Mouse (Mus musculus) liver, embryonic 14.5 days (tissue): Measurements from ENCODE around the gene Phf1. TPM values are rescaled to one million over a fixed set of nuclear protein-coding genes. Genes with fewer than 3 reads are reported as not detected.

Experiments
- ATAC-seq: fragments of 200-750 bp; cut with Nextera tagmentation; 2 replicates; pipeline ENCODE4 v1.8.0; 2017; ENCODE audit warnings: moderate number of reproducible peaks, mild to moderate bottlenecking, moderate library complexity; ENCODE audit not compliant: insufficient read depth
- DNase-seq, 3 experiments: peaks; one replicate each; pipeline ENCODE4 v3.0.0-alpha.2; 2012 to 2013; ENCODE audit warnings: low read depth in 3 of 3, low spot score in 3 of 3
- H3K27ac ChIP-seq: fragments of 300-500 bp; sonication (generic); 2 replicates; pipeline ENCODE4 v1.5.1; 2014; ENCODE audit warnings: moderate library complexity, mild to moderate bottlenecking, control low read depth, inconsistent platforms
- H3K27me3 ChIP-seq: fragments of 300-500 bp; sonication (generic); 2 replicates; pipeline ENCODE4 v1.6.1; 2014; ENCODE audit warnings: mild to moderate bottlenecking, low read length, moderate library complexity; ENCODE audit not compliant: control insufficient read depth, insufficient read depth
- H3K36me3 ChIP-seq: fragments of 300-500 bp; sonication (generic); replicated peaks from 2 replicates; pipeline ENCODE4 v1.6.1; 2014; ENCODE audit warnings: low read depth; ENCODE audit not compliant: control insufficient read depth, insufficient read depth
- H3K4me1 ChIP-seq, 2 experiments: fragments of 200-500 bp in 1 of 2; fragments of 300-500 bp in 1 of 2; sonication (generic) in 1 of 2; replicated peaks; 2 replicates each; pipeline ENCODE4 v1.6.1; 2012 to 2014; ENCODE audit warnings: antibody characterized with exemption in 1 of 2, inconsistent platforms in 1 of 2, low read length in 1 of 2; ENCODE audit not compliant: control insufficient read depth in 2 of 2, insufficient read depth in 2 of 2
- H3K4me2 ChIP-seq: fragments of 300-500 bp; sonication (generic); 2 replicates; pipeline ENCODE4 v1.6.1; 2014; ENCODE audit warnings: low read depth, mild to moderate bottlenecking, control low read depth, moderate library complexity
- H3K4me3 ChIP-seq, 2 experiments: fragments of 200-500 bp in 1 of 2; fragments of 300-500 bp in 1 of 2; sonication (generic) in 1 of 2; 2 replicates each; pipeline ENCODE4 v1.5.1; 2012 to 2014; ENCODE audit warnings: low read depth in 2 of 2, low read length in 2 of 2, mild to moderate bottlenecking in 2 of 2, control low read depth in 1 of 2, inconsistent platforms in 1 of 2, moderate library complexity in 1 of 2; ENCODE audit not compliant: insufficient read depth in 1 of 2
- H3K9ac ChIP-seq: fragments of 300-500 bp; sonication (generic); replicated peaks from 2 replicates; pipeline ENCODE4 v1.6.1; 2014; ENCODE audit warnings: mild to moderate bottlenecking, control low read depth, moderate library complexity
- H3K9me3 ChIP-seq: fragments of 300-500 bp; sonication (generic); 2 replicates; pipeline ENCODE4 v1.6.1; 2016; ENCODE audit warnings: low read length, mixed read lengths; ENCODE audit not compliant: control insufficient read depth
- CTCF ChIP-seq: IDR thresholded peaks from 2 replicates; pipeline ENCODE4 v1.5.1; 2016; ENCODE audit warnings: antibody characterized with exemption, low read depth, control low read depth
- EP300 ChIP-seq: IDR thresholded peaks from 2 replicates; pipeline ENCODE4 v1.6.1; 2016; ENCODE audit warnings: antibody characterized with exemption, low read depth
- WGBS: fragments of 180-500 bp; shearing (Covaris S2); extraction: QIAGEN DNeasy Blood & Tissue Kit; methylation state at CpG from one replicate; pipeline ENCODE4 v1.1.7; 2014; ENCODE audit not compliant: insufficient replicate concordance; 5-methylcytosine and 5-hydroxymethylcytosine counted together
- polyA plus RNA-seq, 2 experiments: library from polyadenylated mRNA; depleted of rRNA in 1 of 2; stranded (reverse) in 1 of 2; unstranded in 1 of 2; fragments of >200 nt; fragmentation: Nextera tagmentation in 1 of 2; extraction: Ambion mirVana in 1 of 2; gene quantifications; 2 replicates each; pipeline versions ENCODE4 v1.2.1 to v1.2.3; 2012 to 2014

Gene Phf1
- polyA plus RNA-seq, 2 experiments = 0.94 to 6.4 TPM

DNA sequence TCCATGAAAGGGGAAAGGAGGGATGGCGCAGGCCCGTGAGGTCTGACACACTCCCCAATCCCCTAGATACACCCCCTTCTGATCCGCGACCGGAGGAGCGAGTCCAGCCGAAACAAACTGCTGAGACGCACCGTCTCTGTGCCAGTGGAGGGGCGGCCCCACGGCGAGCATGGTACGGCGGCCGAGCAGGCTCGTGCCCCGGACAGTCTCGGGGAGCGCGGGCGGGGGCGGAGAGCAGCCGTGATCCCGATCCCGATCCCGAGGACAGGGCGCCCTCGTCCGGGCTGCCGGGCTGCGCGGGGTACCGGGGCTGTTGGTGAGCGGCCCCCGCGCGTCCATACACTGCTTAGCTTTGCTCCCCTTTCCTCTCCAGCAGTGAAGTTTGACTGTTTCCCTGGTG, 13.7 kb downstream of the Phf1 start:
- DNase-seq (no peak), ATAC-seq (peak; percentile 55)
- Histone ChIP-seq H3K9me3 (no peaks in the 10 kb centered on the region), H3K27ac (no peak overlapping the region), H3K4me1 (peaks cover 0 to 12% of the 10 kb centered on the region in 2 experiments; a peak in 2 of 4 replicates), H3K9ac (peak overlapping the region; percentile 32), H3K4me3 (peak overlapping the region; percentile 29 to 35), H3K4me2 (peak overlapping the region; percentile 54), H3K27me3 (no peaks in the 10 kb centered on the region), H3K36me3 (no peaks in the 10 kb centered on the region)
- WGBS = 2% methylated on average over 37 of the region's 37 CpGs
- no peak for TF ChIP-seq EP300
- TF ChIP-seq CTCF = no peak

DNA sequence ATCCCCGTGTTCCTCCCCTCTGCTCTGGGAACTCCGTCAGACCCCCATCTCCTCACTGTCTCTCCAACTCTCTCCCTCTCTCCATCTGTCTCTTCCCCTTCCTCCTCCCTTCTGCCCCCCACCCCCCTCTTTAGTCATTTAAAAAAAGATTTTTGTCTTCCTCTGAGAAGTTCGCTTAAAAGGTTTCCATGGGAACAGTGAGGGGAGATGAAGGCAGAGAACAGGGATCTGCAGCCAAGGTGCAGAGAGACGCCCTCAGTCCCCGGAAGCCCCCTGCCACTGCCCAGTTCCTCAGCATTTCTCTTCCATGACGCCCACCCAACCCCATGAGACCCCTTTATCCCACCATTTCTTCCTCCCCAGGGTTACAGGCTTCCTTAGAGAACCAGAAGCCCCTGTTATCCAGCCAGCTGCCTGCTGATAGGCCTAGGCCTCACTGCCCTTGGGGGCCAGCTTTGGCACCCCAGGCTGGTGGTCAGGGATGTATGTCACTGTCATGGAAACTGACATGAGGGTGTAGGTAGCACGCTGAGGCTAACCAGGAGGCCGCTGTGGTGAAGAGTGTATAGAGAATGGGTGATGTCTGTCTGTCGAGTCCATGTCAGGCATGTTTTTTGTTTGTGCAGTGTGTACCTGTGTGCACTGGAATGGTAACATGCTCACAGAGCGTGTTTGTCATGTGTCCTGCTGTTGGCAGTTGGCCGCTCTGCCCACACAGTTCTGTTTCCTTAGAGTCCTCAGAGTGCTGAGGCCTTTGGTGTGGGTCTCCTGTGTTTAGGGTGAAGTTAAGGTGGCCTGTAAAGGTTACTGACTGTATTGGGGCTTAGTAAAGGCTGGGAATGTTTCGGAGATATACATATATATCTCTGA, 14.6 kb downstream of the Phf1 start:
- no peak overlapping the region for H3K4me3 ChIP-seq
- H3K27me3 ChIP-seq = no peaks in the 10 kb centered on the region; the same call in 1 of the 2 replicates
- H3K4me2 ChIP-seq = peak overlapping the region; percentile 54
- H3K9me3 ChIP-seq = no peaks in the 10 kb centered on the region
- 68% methylated on average over 12 of the region's 12 CpGs for WGBS
- peaks cover 5 to 15% of the 10 kb centered on the region in 2 experiments for H3K4me1 ChIP-seq
- ATAC-seq (no peak), DNase-seq (no peak)
- H3K9ac ChIP-seq = no peak overlapping the region
- no peak overlapping the region for H3K27ac ChIP-seq
- H3K36me3 ChIP-seq = no peaks in the 10 kb centered on the region
- no peak for TF ChIP-seq CTCF
- TF ChIP-seq EP300 = no peak

DNA sequence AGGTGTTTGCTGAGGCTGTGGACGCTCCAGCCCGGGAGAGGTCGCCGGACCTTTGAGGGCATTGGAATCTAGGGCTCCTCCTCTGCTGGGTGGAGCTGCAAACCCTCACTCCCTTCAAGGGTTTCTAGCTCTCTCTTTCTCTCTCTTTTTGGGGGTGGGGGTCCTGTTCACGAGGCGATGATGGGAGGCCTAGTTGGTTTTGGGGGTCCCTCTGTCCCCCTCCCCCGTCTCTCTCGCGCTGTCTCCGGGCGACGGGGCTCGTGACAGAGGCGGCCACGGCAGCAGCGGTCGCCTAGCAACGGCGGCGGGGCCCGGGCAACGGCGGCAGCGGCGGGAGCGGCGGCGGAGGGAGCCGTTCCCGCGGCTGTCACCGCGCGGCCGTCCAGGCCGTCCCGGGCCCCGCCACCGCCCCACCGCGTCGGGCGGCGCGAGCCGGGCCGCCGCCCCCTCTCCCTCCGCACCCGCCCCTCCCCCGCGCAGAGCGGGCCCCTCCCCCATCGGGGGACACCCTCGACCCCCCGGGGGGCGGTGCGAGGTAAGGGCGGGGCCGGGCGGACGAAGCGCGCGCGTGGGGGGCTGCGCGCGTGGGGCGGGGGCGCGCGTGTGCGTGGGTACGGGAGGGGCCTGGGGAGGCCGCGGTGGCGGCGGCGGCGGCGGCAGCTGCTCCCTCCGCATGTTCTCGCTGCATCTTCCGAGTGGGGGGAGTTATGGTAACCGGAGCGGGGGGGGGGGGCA, 15.6 kb downstream of the Phf1 start:
- Histone ChIP-seq H3K27me3 (no peaks in the 10 kb centered on the region; the same call in 1 of the 2 replicates), H3K27ac (no peak overlapping the region), H3K4me1 (peaks cover 5 to 25% of the 10 kb centered on the region in 2 experiments), H3K36me3 (no peaks in the 10 kb centered on the region), H3K4me2 (peak overlapping the region; percentile 100), H3K9me3 (no peaks in the 10 kb centered on the region), H3K9ac (peak overlapping the region; percentile 59), H3K4me3 (peak overlapping the region; percentile 65 to 75)
- DNase-seq (no peak), ATAC-seq (peak; percentile 19; the same call in 1 of the 2 replicates)
- TF ChIP-seq CTCF (no peak), EP300 (no peak)
- WGBS = 1% methylated on average over 54 of the region's 87 CpGs

DNA sequence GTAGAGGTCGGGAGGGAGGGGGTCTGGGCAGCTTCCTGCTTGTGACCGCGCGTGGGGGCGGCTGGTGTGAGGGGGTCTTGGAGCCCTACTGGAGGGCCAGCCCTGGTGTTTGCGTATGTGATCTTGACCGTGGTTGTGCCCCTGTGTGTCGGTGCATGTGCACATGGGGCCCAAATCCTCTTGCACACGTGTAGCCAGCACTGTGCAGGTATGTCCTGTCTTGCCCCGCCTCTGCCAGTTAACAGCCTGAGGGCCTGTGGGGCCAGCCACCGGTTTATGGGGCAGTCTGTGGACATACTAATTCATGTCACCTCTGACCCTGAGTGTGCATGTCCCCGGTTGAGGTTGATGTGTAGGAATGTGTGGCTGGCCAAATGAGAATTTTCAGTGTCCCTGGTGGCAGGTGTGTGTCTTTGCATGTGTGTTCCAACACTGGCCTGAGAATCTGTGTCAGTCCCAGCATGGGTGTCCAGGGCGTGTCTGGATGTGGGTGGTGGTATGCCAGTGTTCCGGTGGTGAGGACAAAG, 16.3 kb downstream of the Phf1 start:
- no peak overlapping the region for H3K9ac ChIP-seq
- no peak overlapping the region for H3K27ac ChIP-seq

More for the DNA sequence above, 16.3 kb downstream of the Phf1 start:
- DNase-seq (no peak), ATAC-seq (0 out of 2 replicates have a peak, but pooled peaks have one; percentile 15)
- H3K27me3 ChIP-seq = no peaks in the 10 kb centered on the region; the same call in 1 of the 2 replicates
- peak overlapping the region; percentile 100 for H3K4me2 ChIP-seq
- H3K4me3 ChIP-seq = peak overlapping the region; percentile 1 to 65; a peak in 3 of 4 replicates
- H3K4me1 ChIP-seq = peaks cover 5 to 26% of the 10 kb centered on the region in 2 experiments
- no peak for TF ChIP-seq EP300
- peak; percentile 63 for TF ChIP-seq CTCF
- H3K36me3 ChIP-seq = no peaks in the 10 kb centered on the region
- no peaks in the 10 kb centered on the region for H3K9me3 ChIP-seq
- 12% methylated on average over 13 of the region's 14 CpGs for WGBS
